Mouse (Mus musculus) liver, adult 2 months (tissue): ENCODE measurements at regions not wholly inside any gene's neighbourhood (a gene's known extent, or its start where the extent isn't known, plus 50 kb on each side); places are given as distances from the start of the nearest gene placed in this dataset.

Source experiments
- CTCF ChIP-seq: fragments of 200-500 bp; IDR thresholded peaks from 2 replicates; pipeline ENCODE4 v1.5.1; 2011; ENCODE audit warnings: low read depth, low read length, control low read depth
- POLR2A ChIP-seq: fragments of 200-500 bp; IDR thresholded peaks from 2 replicates; pipeline ENCODE4 v1.6.1; 2011; ENCODE audit warnings: low read length, control low read depth; ENCODE audit not compliant: insufficient read depth; ENCODE audit errors: extremely low read depth

- TF ChIP-seq CTCF (no peak), POLR2A (no peak)
Observed at GRCm38 (mm10) chr4:29389282-29389681, 576.4 kb downstream of the Epha7 start.
